Mouse (Mus musculus) kidney, embryonic 15.5 days (tissue): ENCODE results near the gene Sh2d3c. TPM values are rescaled to one million over a fixed set of nuclear protein-coding genes. Genes with fewer than 3 reads are reported as not detected.

Experiments used
- ATAC-seq: fragments of 200-750 bp; cut with Nextera tagmentation; replicated peaks from 2 replicates; pipeline ENCODE4 v1.8.0; 2017; ENCODE audit warnings: moderate TSS enrichment; ENCODE audit not compliant: low FRiP score
- H3K27ac ChIP-seq: fragments of 300-500 bp; sonication (generic); 2 replicates; pipeline ENCODE4 v1.5.1; 2015; ENCODE audit warnings: mild to moderate bottlenecking, inconsistent platforms
- H3K27me3 ChIP-seq: fragments of 300-500 bp; sonication (generic); 2 replicates; pipeline ENCODE4 v1.6.1; 2015; ENCODE audit warnings: inconsistent platforms
- H3K36me3 ChIP-seq: fragments of 300-500 bp; sonication (generic); 2 replicates; pipeline ENCODE4 v1.6.1; 2015; ENCODE audit warnings: inconsistent platforms
- H3K4me1 ChIP-seq: fragments of 300-500 bp; sonication (generic); 2 replicates; pipeline ENCODE4 v1.6.1; 2015; ENCODE audit warnings: inconsistent platforms
- H3K4me2 ChIP-seq: fragments of 300-500 bp; sonication (generic); 2 replicates; pipeline ENCODE4 v1.6.1; 2015; ENCODE audit warnings: moderate library complexity, mild to moderate bottlenecking, inconsistent platforms
- H3K4me3 ChIP-seq: fragments of 300-500 bp; sonication (generic); replicated peaks from 2 replicates; pipeline ENCODE4 v1.5.1; 2015; ENCODE audit warnings: mild to moderate bottlenecking, inconsistent platforms
- H3K9ac ChIP-seq: fragments of 300-500 bp; sonication (generic); 2 replicates; pipeline ENCODE4 v1.6.1; 2015; ENCODE audit warnings: mild to moderate bottlenecking, inconsistent platforms
- H3K9me3 ChIP-seq: fragments of 300-500 bp; sonication (generic); replicated peaks from 2 replicates; pipeline ENCODE4 v1.6.1; 2016; ENCODE audit warnings: inconsistent platforms
- WGBS: fragments of 180-500 bp; shearing (Covaris S2); methylation state at CpG from one replicate; pipeline ENCODE4 v1.1.7; 2015; ENCODE audit warnings: mixed read lengths; 5-methylcytosine and 5-hydroxymethylcytosine counted together
- polyA plus RNA-seq: library from polyadenylated mRNA; unstranded; fragments of >200 nt; fragmentation: Nextera tagmentation; extraction: Ambion mirVana; gene quantifications from 2 replicates; pipeline ENCODE4 v1.2.1, GENCODE M21; 2015

Gene Sh2d3c
- polyA plus RNA-seq, 1 experiment from 2014 or later, result 37.2 TPM

GRCm38 (mm10) chr2:32684681-32685428 lies 36.0 kb upstream of the Sh2d3c start:
- peaks cover 75% of the 10 kb centered on the region for H3K36me3 ChIP-seq

GRCm38 (mm10) chr2:32685807-32686206 lies 35.0 kb upstream of the Sh2d3c start:
- no peaks in the 10 kb centered on the region for H3K9me3 ChIP-seq
- ATAC-seq, result no peak
- no peak overlapping the region for H3K4me3 ChIP-seq
- H3K9ac ChIP-seq, result no peak overlapping the region
- H3K36me3 ChIP-seq, result peaks cover 75% of the 10 kb centered on the region
- WGBS, result 93% methylated on average over 3 of the region's 3 CpGs
- no peaks in the 10 kb centered on the region for H3K27me3 ChIP-seq
- no peak overlapping the region for H3K27ac ChIP-seq
- no peak overlapping the region for H3K4me2 ChIP-seq
- peaks cover 13% of the 10 kb centered on the region for H3K4me1 ChIP-seq

More at GRCm38 (mm10) chr2:32684681-32685428, 36.0 kb upstream of the Sh2d3c start:
- no peaks in the 10 kb centered on the region for H3K9me3 ChIP-seq
- H3K27me3 ChIP-seq, result no peaks in the 10 kb centered on the region
- 89% methylated on average over 15 of the region's 15 CpGs for WGBS
- peaks cover 14% of the 10 kb centered on the region for H3K4me1 ChIP-seq
- no peak overlapping the region for H3K9ac ChIP-seq
- no peak for ATAC-seq
- no peak overlapping the region for H3K4me3 ChIP-seq
- no peak overlapping the region for H3K27ac ChIP-seq
- no peak overlapping the region for H3K4me2 ChIP-seq

GRCm38 (mm10) chr2:32686640-32687039 lies 34.2 kb upstream of the Sh2d3c start:
- Histone ChIP-seq H3K27me3 (no peaks in the 10 kb centered on the region), H3K9ac (no peak overlapping the region), H3K4me1 (peaks cover 19% of the 10 kb centered on the region), H3K27ac (no peak overlapping the region), H3K4me3 (no peak overlapping the region), H3K36me3 (peaks cover 70% of the 10 kb centered on the region), H3K9me3 (no peaks in the 10 kb centered on the region), H3K4me2 (no peak overlapping the region)
- ATAC-seq, result no peak
- WGBS, result 94% methylated on average over 6 of the region's 6 CpGs

DNA sequence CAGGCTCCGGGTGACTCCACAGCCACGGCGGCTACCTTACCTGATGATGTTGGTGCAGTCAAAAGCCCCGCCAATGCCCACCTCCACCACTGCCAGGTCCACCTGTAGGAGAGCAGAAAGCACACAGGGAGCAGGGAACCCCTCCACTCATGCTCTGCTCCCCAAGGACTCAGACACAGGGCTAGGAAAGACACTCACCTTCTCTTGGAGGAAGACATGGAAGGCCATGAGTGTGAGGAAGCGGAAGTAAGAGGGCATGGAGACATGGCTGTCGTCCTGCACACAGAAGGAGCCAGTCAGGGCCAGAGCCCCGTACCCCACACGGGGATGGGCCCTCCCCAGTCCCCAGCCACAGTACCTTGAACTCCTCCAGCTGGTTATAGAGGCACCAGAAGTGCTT lies 33.3 kb upstream of the Sh2d3c start:
- no peak overlapping the region for H3K4me3 ChIP-seq
- H3K4me1 ChIP-seq, result peaks cover 22% of the 10 kb centered on the region
- peaks cover 65% of the 10 kb centered on the region for H3K36me3 ChIP-seq
- 92% methylated on average over 8 of the region's 8 CpGs for WGBS
- H3K9me3 ChIP-seq, result no peaks in the 10 kb centered on the region
- H3K4me2 ChIP-seq, result no peak overlapping the region
- no peak overlapping the region for H3K9ac ChIP-seq
- H3K27me3 ChIP-seq, result no peaks in the 10 kb centered on the region
- no peak for ATAC-seq
- H3K27ac ChIP-seq, result no peak overlapping the region

- H3K4me1 ChIP-seq, result peaks cover 30% of the 10 kb centered on the region
- no peaks in the 10 kb centered on the region for H3K9me3 ChIP-seq
- no peak overlapping the region for H3K27ac ChIP-seq
- WGBS, result 24% methylated on average over 5 of the region's 5 CpGs
- H3K27me3 ChIP-seq, result no peaks in the 10 kb centered on the region
- no peak overlapping the region for H3K9ac ChIP-seq
- H3K4me2 ChIP-seq, result no peak overlapping the region
- no peak for ATAC-seq
- H3K4me3 ChIP-seq, result no peak overlapping the region
- H3K36me3 ChIP-seq, result peaks cover 47% of the 10 kb centered on the region
Measured at GRCm38 (mm10) chr2:32689420-32689819, 31.4 kb upstream of the Sh2d3c start.

DNA sequence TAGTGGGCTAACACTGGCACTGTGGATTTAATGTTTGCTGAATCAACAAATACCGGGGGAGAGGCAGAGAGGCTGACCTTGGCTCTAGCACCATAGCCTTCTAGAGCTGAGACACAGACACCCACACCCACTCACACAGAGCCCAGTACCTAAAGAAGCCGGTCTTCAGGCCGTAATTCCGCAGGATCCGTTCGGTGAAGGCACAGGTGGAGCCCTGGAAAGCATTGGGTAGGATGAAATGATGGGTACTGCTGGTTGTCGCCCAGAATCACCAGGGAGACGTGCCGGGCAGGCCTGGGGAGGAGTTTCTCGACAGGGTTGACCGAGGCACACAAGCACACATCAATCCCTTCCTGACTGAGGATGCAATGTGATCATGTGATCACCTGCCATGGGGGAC lies 29.8 kb upstream of the Sh2d3c start:
- 72% methylated on average over 11 of the region's 11 CpGs for WGBS
- Histone ChIP-seq H3K4me3 (no peak overlapping the region), H3K9ac (no peak overlapping the region; the same call in 1 of the 2 replicates), H3K4me2 (no peak overlapping the region), H3K27ac (no peak overlapping the region), H3K36me3 (peaks cover 30% of the 10 kb centered on the region), H3K4me1 (peaks cover 34% of the 10 kb centered on the region), H3K27me3 (no peaks in the 10 kb centered on the region), H3K9me3 (no peaks in the 10 kb centered on the region)
- no peak for ATAC-seq

DNA sequence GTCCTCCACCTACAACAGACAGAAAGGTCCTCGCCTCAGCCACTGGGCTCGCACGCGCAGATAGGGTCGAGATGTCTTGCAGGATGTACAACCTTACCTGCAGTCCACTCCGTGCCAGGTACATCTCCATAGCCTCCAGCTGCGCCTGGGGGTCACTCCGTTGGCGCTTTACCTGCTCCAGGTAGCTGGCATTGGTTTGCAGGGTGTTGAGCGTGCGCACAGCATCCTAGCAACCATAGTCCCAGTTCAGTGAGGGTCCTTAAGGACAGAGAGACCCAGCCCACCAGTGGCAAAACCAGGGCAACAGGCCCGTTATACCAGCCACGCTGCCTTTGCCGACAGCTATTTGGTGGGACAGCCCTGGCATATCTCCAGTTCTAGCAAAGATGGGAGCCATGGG lies 28.4 kb upstream of the Sh2d3c start:
- Histone ChIP-seq H3K4me2 (peak overlapping the region; percentile 87), H3K9me3 (no peaks in the 10 kb centered on the region), H3K4me3 (peak overlapping the region; percentile 77), H3K27me3 (no peaks in the 10 kb centered on the region), H3K36me3 (peaks cover 16% of the 10 kb centered on the region), H3K9ac (no peak overlapping the region), H3K4me1 (peaks cover 34% of the 10 kb centered on the region), H3K27ac (no peak overlapping the region)
- no peak for ATAC-seq
- whole genome bisulfite sequencing, result 94% methylated on average over 14 of the region's 14 CpGs

- H3K27ac ChIP-seq, result peak overlapping the region; percentile 89
Measured at GRCm38 (mm10) chr2:32693282-32693681, 27.6 kb upstream of the Sh2d3c start.

GRCm38 (mm10) chr2:32693823-32694411 lies 26.9 kb upstream of the Sh2d3c start:
- no peaks in the 10 kb centered on the region for H3K9me3 ChIP-seq
- H3K36me3 ChIP-seq, result peaks cover 4% of the 10 kb centered on the region; the same call in 1 of the 2 replicates
- WGBS, result under 1% methylated on average over 51 of the region's 51 CpGs
- peak overlapping the region; percentile 89 for H3K27ac ChIP-seq
- peak overlapping the region; percentile 77 for H3K4me3 ChIP-seq
- peak; percentile 98 for ATAC-seq
- H3K4me2 ChIP-seq, result peak overlapping the region; percentile 87
- H3K9ac ChIP-seq, result peak overlapping the region; percentile 88
- H3K4me1 ChIP-seq, result peaks cover 34% of the 10 kb centered on the region
- H3K27me3 ChIP-seq, result no peaks in the 10 kb centered on the region

More at GRCm38 (mm10) chr2:32693282-32693681, 27.6 kb upstream of the Sh2d3c start:
- Histone ChIP-seq H3K9ac (peak overlapping the region; percentile 88), H3K4me1 (peaks cover 34% of the 10 kb centered on the region), H3K36me3 (peaks cover 8% of the 10 kb centered on the region), H3K4me2 (peak overlapping the region; percentile 87), H3K27me3 (no peaks in the 10 kb centered on the region), H3K4me3 (peak overlapping the region; percentile 77), H3K9me3 (no peaks in the 10 kb centered on the region)
- 13% methylated on average over 7 of the region's 7 CpGs for WGBS
- ATAC-seq, result no peak

GRCm38 (mm10) chr2:32694691-32695090 lies 26.2 kb upstream of the Sh2d3c start:
- WGBS, result 83% methylated on average over 12 of the region's 12 CpGs
- peak overlapping the region; percentile 49; the same call in 1 of the 2 replicates for H3K9ac ChIP-seq
- H3K9me3 ChIP-seq, result no peaks in the 10 kb centered on the region
- peak overlapping the region; percentile 89 for H3K27ac ChIP-seq
- H3K36me3 ChIP-seq, result peaks cover 4% of the 10 kb centered on the region; the same call in 1 of the 2 replicates
- H3K4me1 ChIP-seq, result peaks cover 32% of the 10 kb centered on the region
- H3K4me3 ChIP-seq, result peak overlapping the region; percentile 77
- H3K4me2 ChIP-seq, result peak overlapping the region; percentile 87
- no peak for ATAC-seq
- no peaks in the 10 kb centered on the region for H3K27me3 ChIP-seq

DNA sequence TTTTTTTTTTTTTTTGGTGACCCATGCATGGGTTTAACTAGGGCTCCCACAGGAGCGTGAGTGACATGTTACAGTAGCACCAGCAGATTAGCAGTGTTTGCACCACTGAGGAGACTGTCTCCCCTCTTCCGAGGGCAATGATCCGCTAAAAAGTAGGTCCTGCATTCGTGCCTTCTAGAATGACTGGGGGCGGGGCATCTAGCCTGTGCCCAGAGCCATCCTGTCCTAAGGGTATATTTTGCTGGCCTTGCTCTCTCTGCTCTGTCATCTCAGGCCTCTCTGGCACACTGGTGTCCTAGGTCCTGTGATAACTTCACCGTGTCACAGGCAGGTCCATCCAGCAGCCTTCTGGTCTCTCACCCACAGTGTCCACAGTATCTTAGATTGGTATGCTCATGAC lies 21.2 kb upstream of the Sh2d3c start:
- Histone ChIP-seq H3K4me2 (no peak overlapping the region), H3K9ac (no peak overlapping the region), H3K27me3 (no peaks in the 10 kb centered on the region), H3K36me3 (peaks cover 26% of the 10 kb centered on the region), H3K27ac (no peak overlapping the region), H3K4me1 (peaks cover 13% of the 10 kb centered on the region; the same call in 1 of the 2 replicates), H3K4me3 (no peak overlapping the region), H3K9me3 (no peaks in the 10 kb centered on the region)
- ATAC-seq, result 0 out of 2 replicates have a peak, but pooled peaks have one; percentile 20
- 59% methylated on average over 6 of the region's 6 CpGs for WGBS

- peaks cover 12% of the 10 kb centered on the region; the same call in 1 of the 2 replicates for H3K4me1 ChIP-seq
- H3K9me3 ChIP-seq, result no peaks in the 10 kb centered on the region
- WGBS, result 83% methylated on average over 14 of the region's 14 CpGs
- no peak overlapping the region for H3K4me3 ChIP-seq
- H3K4me2 ChIP-seq, result no peak overlapping the region
- H3K9ac ChIP-seq, result no peak overlapping the region
- no peak for ATAC-seq
- H3K36me3 ChIP-seq, result peaks cover 41% of the 10 kb centered on the region
- H3K27ac ChIP-seq, result 0 out of 2 replicates have a peak overlapping the region, but pooled peaks have one; percentile 27
- H3K27me3 ChIP-seq, result no peaks in the 10 kb centered on the region
Measured at GRCm38 (mm10) chr2:32700966-32701743, 19.7 kb upstream of the Sh2d3c start.
